Mouse (Mus musculus) E14TG2a.4 (cell line): Measurements from ENCODE around the gene Mfsd4b2.
"Not testable (repeated sequence)": the region's sequence is repeated elsewhere in the genome, so short reads cannot be mapped to it uniquely, and the experiment has no call there.

Experiments used
- H3K27me3 ChIP-seq: 2 replicates; pipeline ENCODE4 v1.6.1; 2014; ENCODE audit warnings: low read length, control low read depth; ENCODE audit not compliant: insufficient read depth
- H3K36me3 ChIP-seq: 2 replicates; pipeline ENCODE4 v1.6.1; 2014; ENCODE audit warnings: low read length, control low read depth; ENCODE audit not compliant: insufficient read depth
- H3K4me1 ChIP-seq: replicated peaks from 2 replicates; pipeline ENCODE4 v1.6.1; 2014; ENCODE audit warnings: low read depth, low read length, control low read depth
- H3K4me3 ChIP-seq: replicated peaks from 2 replicates; pipeline ENCODE4 v1.5.1; 2014; ENCODE audit warnings: mild to moderate bottlenecking, low read length
- H3K9me3 ChIP-seq: 2 replicates; pipeline ENCODE4 v1.6.1; 2014; ENCODE audit warnings: low read length, control low read depth
- CTCF ChIP-seq: conservative IDR thresholded peaks from 2 replicates; pipeline ENCODE4 v1.5.1; 2014; ENCODE audit warnings: low read length
- NANOG ChIP-seq: IDR thresholded peaks from 2 replicates; pipeline ENCODE4 v1.6.1; 2014; ENCODE audit warnings: borderline replicate concordance, low read length, mixed read lengths
- POU5F1 ChIP-seq: IDR thresholded peaks from 2 replicates; pipeline ENCODE4 v1.6.1; 2014; ENCODE audit warnings: low read length, borderline replicate concordance

Gene Mfsd4b2

DNA sequence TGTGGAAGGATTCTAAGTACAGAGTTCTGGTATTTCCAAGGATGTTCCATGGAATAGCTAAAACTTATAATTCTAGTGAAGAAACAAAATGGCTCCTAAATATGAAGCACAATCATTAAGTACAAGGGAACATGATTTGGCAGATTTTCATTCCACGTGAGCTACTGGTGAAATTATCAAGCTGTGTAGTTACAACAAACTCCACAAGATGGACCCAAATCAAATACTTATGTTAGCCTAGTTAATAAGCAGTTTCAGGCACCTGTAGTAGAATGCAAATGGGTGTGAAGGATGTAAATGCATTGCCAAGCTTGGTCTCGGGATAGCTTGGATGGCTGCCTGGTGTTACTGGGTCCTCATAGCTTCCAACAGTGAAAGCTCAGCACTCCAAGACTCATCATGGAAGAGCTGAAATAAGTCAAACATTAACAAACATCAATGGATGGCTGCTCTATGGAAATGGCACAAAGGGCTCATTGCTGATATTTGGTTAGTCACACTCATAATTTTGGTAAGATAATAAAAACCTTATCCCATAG is 29.7 kb upstream of the Mfsd4b2 start:
- Histone ChIP-seq H3K27me3 (peaks cover 31% of the 10 kb centered on the region), H3K4me1 (peaks cover 14% of the 10 kb centered on the region; the same call in 1 of the 2 replicates), H3K4me3 (no peak overlapping the region), H3K9me3 (peaks cover 7% of the 10 kb centered on the region; the same call in 1 of the 2 replicates), H3K36me3 (no peaks in the 10 kb centered on the region)
- TF ChIP-seq POU5F1, result no peak
- TF ChIP-seq CTCF, result no peak
- TF ChIP-seq NANOG, result no peak

GRCm38 (mm10) chr10:39955163-39955562 is 28.4 kb upstream of the Mfsd4b2 start:
- Histone ChIP-seq H3K4me1 (peaks cover 10% of the 10 kb centered on the region; the same call in 1 of the 2 replicates), H3K9me3 (no peaks in the 10 kb centered on the region), H3K4me3 (no peak overlapping the region), H3K27me3 (peaks cover 22% of the 10 kb centered on the region), H3K36me3 (no peaks in the 10 kb centered on the region)
- no peak for TF ChIP-seq POU5F1
- no peak for TF ChIP-seq NANOG
- no peak for TF ChIP-seq CTCF

GRCm38 (mm10) chr10:39949377-39949954 is 22.7 kb upstream of the Mfsd4b2 start:
- Histone ChIP-seq H3K4me3 (no peak overlapping the region), H3K4me1 (no peaks in the 10 kb centered on the region), H3K36me3 (no peaks in the 10 kb centered on the region)

DNA sequence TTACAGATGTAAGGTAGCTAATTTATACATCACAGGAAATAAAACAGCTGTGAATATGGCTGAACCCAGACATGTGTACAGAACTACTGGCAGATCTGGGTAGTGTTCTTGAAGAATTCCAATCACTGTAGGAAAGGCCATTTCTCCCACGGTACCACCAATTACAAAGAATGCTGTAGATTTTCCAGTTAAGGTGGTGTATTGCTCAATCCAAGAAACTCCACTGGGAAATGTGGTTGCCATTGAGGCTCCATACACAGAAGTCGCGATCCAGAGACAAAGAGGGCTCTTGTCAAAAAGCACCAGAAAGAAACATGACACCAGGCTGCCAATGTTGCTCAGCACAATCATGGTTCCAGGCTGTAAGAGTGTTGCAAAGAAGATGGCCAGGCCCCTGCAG is 20.5 kb upstream of the Mfsd4b2 start:
- not testable (repeated sequence) for H3K36me3 ChIP-seq, H3K27me3 ChIP-seq, H3K4me1 ChIP-seq, H3K9me3 ChIP-seq, H3K4me3 ChIP-seq

More at GRCm38 (mm10) chr10:39949377-39949954, 22.7 kb upstream of the Mfsd4b2 start:
- Histone ChIP-seq H3K9me3 (no peaks in the 10 kb centered on the region), H3K27me3 (no peaks in the 10 kb centered on the region)
- TF ChIP-seq NANOG, result no peak
- no peak for TF ChIP-seq POU5F1
- TF ChIP-seq CTCF, result no peak

GRCm38 (mm10) chr10:39936553-39936952 is 9.8 kb upstream of the Mfsd4b2 start:
- Histone ChIP-seq H3K36me3 (no peaks in the 10 kb centered on the region), H3K9me3 (no peaks in the 10 kb centered on the region), H3K27me3 (peaks cover 12% of the 10 kb centered on the region), H3K4me3 (no peak overlapping the region), H3K4me1 (no peaks in the 10 kb centered on the region)
- TF ChIP-seq POU5F1, result no peak
- TF ChIP-seq CTCF, result no peak
- no peak for TF ChIP-seq NANOG

GRCm38 (mm10) chr10:39924556-39924955 is 2.2 kb downstream of the Mfsd4b2 start:
- not testable (repeated sequence) for H3K4me3 ChIP-seq, H3K9me3 ChIP-seq, H3K4me1 ChIP-seq, H3K36me3 ChIP-seq
- H3K27me3 ChIP-seq, result peaks cover 35% of the 10 kb centered on the region

DNA sequence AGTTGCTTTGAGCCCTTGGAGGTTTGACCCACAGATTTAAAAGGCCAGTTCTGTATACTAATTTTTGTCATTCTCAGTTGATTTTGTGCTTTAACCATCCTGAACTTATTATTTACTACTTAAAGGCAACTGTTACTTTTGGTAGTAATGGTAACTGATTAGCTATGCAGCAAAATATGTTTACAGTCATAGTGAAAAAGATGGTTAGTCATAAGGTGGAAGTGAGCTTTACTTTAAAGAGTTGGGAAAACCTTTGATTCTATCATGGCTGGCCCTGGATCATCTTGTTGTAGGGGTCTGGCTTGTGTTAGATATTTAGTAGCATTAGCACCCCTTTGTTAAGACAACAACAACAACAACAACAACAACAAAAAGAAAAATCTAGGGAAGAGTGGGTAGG is 14.1 kb downstream of the Mfsd4b2 start:
- Histone ChIP-seq H3K4me3 (no peak overlapping the region), H3K27me3 (no peaks in the 10 kb centered on the region), H3K9me3 (peaks cover 14% of the 10 kb centered on the region; the same call in 1 of the 2 replicates), H3K36me3 (no peaks in the 10 kb centered on the region), H3K4me1 (peaks cover 7% of the 10 kb centered on the region; the same call in 1 of the 2 replicates)
- TF ChIP-seq POU5F1, result no peak
- TF ChIP-seq NANOG, result no peak
- no peak for TF ChIP-seq CTCF

DNA sequence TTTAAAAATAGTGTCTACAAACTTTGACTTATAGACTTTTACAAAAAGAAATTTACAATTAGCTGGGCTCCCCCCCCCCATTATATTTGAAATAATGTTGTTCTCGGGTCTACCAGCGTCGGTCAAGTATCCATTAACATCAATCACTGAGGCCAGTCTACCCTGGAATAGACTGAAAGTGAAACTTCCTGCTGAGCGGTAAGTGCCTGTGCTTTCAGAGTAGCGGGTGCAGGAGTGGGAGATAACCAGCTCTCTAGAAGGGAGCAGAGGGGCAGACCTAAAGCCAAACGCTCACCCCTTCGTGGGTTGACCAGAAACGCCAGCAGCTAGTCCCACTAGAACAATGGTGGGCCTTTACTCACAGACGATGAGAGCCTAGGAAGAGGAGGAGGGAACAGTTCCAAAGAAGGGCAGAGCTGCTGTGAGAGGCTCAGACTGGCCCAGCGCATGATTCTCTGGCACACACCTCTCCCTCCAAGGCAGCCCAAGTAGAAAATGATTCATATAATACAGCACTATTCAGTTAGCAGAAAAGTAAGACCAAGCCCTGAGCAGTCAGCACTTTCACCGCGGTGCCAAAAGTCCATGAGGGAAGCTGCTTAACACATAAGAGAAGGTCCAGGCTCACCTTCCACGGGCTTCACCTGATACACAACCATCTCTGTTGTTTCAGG is 17.8 kb downstream of the Mfsd4b2 start:
- H3K4me3 ChIP-seq, result no peak overlapping the region
- peaks cover 7% of the 10 kb centered on the region; the same call in 1 of the 2 replicates for H3K4me1 ChIP-seq
- H3K27me3 ChIP-seq, result no peaks in the 10 kb centered on the region

DNA sequence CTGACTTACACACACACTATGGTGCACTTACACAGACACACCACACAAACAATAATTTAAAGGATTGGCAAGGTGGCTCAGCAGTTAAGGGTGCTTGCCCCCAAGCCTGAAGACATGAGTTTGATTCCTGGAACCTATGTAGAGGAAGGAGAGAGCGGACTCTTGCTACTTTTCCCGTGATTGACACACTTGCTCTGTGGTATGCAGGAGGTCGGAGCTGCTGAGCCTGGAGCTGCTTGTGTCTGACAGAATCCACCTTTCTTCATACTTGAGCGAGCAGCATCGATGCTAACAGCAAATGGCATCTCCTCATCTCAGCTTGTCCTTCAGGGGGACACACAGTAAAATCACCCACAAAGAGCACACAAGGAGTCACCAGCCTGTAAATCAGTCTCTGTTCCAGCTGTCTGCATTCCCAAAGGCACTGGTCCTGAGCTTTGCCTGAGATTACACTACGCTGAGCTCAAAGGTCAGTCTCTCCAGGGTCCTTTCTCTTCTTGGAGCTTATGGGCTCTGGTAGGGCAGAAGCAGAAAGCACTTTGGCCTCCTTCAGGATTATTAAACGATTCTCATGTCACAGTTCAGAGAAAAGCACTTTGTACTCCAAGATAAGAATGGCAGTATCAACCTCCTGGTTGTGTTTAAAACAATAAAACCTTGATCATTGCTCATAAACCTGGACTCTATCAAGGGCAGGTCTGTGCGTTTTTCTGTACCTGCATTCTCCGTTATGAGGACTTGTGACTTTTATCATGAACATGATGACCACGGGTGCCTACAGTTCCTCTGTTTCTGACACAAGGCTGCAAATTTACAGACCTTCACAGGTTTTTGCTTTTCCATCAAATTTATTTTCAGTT is 19.7 kb downstream of the Mfsd4b2 start:
- TF ChIP-seq POU5F1 (no peak), CTCF (no peak), NANOG (no peak)
- peaks cover 7% of the 10 kb centered on the region; the same call in 1 of the 2 replicates for H3K4me1 ChIP-seq
- no peaks in the 10 kb centered on the region for H3K36me3 ChIP-seq
- no peak overlapping the region for H3K4me3 ChIP-seq
- H3K27me3 ChIP-seq, result no peaks in the 10 kb centered on the region
- H3K9me3 ChIP-seq, result no peaks in the 10 kb centered on the region

More for the DNA sequence above, 17.8 kb downstream of the Mfsd4b2 start:
- H3K36me3 ChIP-seq, result no peaks in the 10 kb centered on the region
- H3K9me3 ChIP-seq, result no peaks in the 10 kb centered on the region
- TF ChIP-seq POU5F1 (no peak), NANOG (no peak), CTCF (no peak)
